Comparison of ENCODE assay signal across 9 mouse cellular contexts in the genomic region with DNA sequence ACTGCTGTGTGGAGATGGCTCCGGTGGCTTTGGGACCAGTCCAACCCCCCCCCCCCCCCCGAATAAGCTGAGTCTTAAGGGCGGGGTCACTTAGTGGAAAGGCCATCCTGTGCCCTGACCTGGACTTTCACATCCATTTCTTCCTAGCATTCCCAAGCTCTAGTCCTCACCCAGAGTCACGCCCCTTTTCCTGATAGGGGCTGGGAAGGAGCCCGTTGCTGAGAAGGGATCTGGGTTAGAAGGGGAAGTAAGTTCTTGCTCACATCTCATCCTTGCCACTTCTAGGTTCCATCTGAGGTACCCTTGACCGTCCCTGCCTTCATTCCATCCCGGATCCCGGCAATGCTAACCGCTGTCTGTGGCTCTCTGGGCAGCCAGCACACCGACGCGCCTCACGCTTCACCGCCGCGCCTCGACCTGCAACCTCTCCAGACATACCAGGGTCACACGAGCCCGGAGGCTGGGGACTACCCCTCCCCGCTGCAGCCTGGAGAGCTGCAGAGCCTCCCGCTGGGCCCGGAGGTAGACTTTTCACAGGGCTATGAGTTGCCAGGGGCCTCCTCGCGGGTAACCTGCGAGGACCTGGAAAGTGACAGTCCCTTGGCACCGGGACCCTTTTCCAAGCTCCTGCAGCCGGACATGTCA. TPM values are rescaled to one million over a fixed set of nuclear protein-coding genes. Genes with fewer than 3 reads are reported as not detected.
DNase-seq lines count a peak whose midpoint lies in the region; ATAC-seq and TF ChIP-seq lines count a peak whose summit lies in the region.
"Had no signal": no experiment of that assay in that cellular context is flagged by ENCODE, and none has a peak within 500 bp of the region (broad histone marks: within the 10 kb centered on the region; RNA-seq: fewer than 3 reads in every experiment).

No protein-coding gene starts in this region.

- H3K36me3 ChIP-seq in heart, embryonic 15.5 days: no peaks in the 10 kb centered on the region
- H3K36me3 ChIP-seq in ES-E14 (ENCODE audit: control insufficient read depth, insufficient read depth, low read length, poor library complexity, severe bottlenecking): peaks cover 3% of the 10 kb centered on the region; the same call in 1 of the 2 replicates
- H3K36me3 ChIP-seq in hindbrain, embryonic 11.5 days (ENCODE audit: control insufficient read depth, insufficient read depth, low read length): no peaks in the 10 kb centered on the region
- H3K36me3 ChIP-seq in midbrain, embryonic 13.5 days: no peaks in the 10 kb centered on the region

- peak overlapping the region; percentile 91 for H3K4me2 ChIP-seq in heart, embryonic 15.5 days
- peak overlapping the region; percentile 80; the same call in 1 of the 2 replicates for H3K4me2 ChIP-seq in hindbrain, embryonic 11.5 days (replicated peaks; ENCODE audit: low read depth, low read length)
- H3K4me2 ChIP-seq in midbrain, embryonic 13.5 days (replicated peaks): peak overlapping the region; percentile 70

- no peak overlapping the region for H3K27ac ChIP-seq in heart, embryonic 15.5 days
- no peak overlapping the region for H3K27ac ChIP-seq in ES-E14 (ENCODE audit: insufficient read depth, low read depth, low read length, poor library complexity, severe bottlenecking)
- H3K27ac ChIP-seq in hindbrain, embryonic 11.5 days (ENCODE audit: low read depth, low read length): no peak overlapping the region
- H3K27ac ChIP-seq in midbrain, embryonic 13.5 days: no peak overlapping the region

- ATAC-seq in heart, embryonic 15.5 days (replicated peaks; ENCODE audit: insufficient number of reproducible peaks, insufficient read depth, low FRiP score, low read depth): no peak
- peak; percentile 26; the same call in 1 of the 2 replicates for ATAC-seq in hindbrain, embryonic 11.5 days (ENCODE audit: low FRiP score)
- peak; percentile 2; the same call in 1 of the 2 replicates for ATAC-seq in midbrain, embryonic 13.5 days
- no peak for ATAC-seq in erythroid progenitor cell, adult 5-6 weeks (replicated peaks; ENCODE audit: low FRiP score, poor library complexity, severe bottlenecking)

- peaks cover 49% of the 10 kb centered on the region for H3K4me1 ChIP-seq in heart, embryonic 15.5 days (replicated peaks)
- peaks cover 5 to 12% of the 10 kb centered on the region in 2 experiments; a peak in 3 of 4 replicates for H3K4me1 ChIP-seq in ES-E14 (ENCODE audit: control insufficient read depth in 2 of 2, insufficient read depth in 2 of 2, low read length in 2 of 2, poor library complexity in 1 of 2)
- H3K4me1 ChIP-seq in hindbrain, embryonic 11.5 days (replicated peaks; ENCODE audit: control insufficient read depth, insufficient read depth, low read length): peaks cover 22% of the 10 kb centered on the region
- H3K4me1 ChIP-seq in midbrain, embryonic 13.5 days (replicated peaks): peaks cover 39% of the 10 kb centered on the region

- H3K9ac ChIP-seq in heart, embryonic 15.5 days: no peak overlapping the region
- H3K9ac ChIP-seq in ES-E14 (ENCODE audit: insufficient read depth, low read depth, low read length, poor library complexity, severe bottlenecking): peak overlapping the region; percentile 8; the same call in 1 of the 2 replicates
- H3K9ac ChIP-seq in hindbrain, embryonic 11.5 days (ENCODE audit: low read depth, low read length): no peak overlapping the region; the same call in 1 of the 2 replicates
- no peak overlapping the region; the same call in 1 of the 2 replicates for H3K9ac ChIP-seq in midbrain, embryonic 13.5 days (replicated peaks)

- in situ Hi-C loops in ES-E14 (cut with MboI; ENCODE audit: low sequenced_read_pairs in 2 of 2, unreplicated experiment in 2 of 2): no loop called here

- WGBS in heart, embryonic 15.5 days: under 1% methylated on average over 27 of the region's 27 CpGs
- under 1% methylated on average over 26 of the region's 27 CpGs for WGBS in hindbrain, embryonic 11.5 days
- under 1% methylated on average over 27 of the region's 27 CpGs for WGBS in midbrain, embryonic 13.5 days

- DNase-seq in heart, adult 11 months: no peak
- DNase-seq in ES-E14 (ENCODE audit: low read depth, low spot score): no peak
- DNase-seq in hindbrain, embryonic 11.5 days (ENCODE audit: low spot score): no peak
- no peak for DNase-seq in ovary, adult 18-20 months (ENCODE audit: low spot score)
- DNase-seq in layer of hippocampus, postnatal 10 days (ENCODE audit: low spot score in 2 of 2): no peak

- H3K4me3 ChIP-seq in heart, embryonic 15.5 days: peak overlapping the region; percentile 56
- peak overlapping the region; percentile 75 to 82 for H3K4me3 ChIP-seq in ES-E14 (ENCODE audit: insufficient read depth in 1 of 2, low read depth in 1 of 2, low read length in 2 of 2, poor library complexity in 1 of 2, severe bottlenecking in 1 of 2)
- H3K4me3 ChIP-seq in hindbrain, embryonic 11.5 days (ENCODE audit: low read depth, low read length): peak overlapping the region; percentile 45
- peak overlapping the region; percentile 47 for H3K4me3 ChIP-seq in midbrain, embryonic 13.5 days (replicated peaks)

- H3K27me3 ChIP-seq in heart, embryonic 15.5 days: peaks cover 92% of the 10 kb centered on the region
- H3K27me3 ChIP-seq in hindbrain, embryonic 11.5 days (ENCODE audit: control insufficient read depth, insufficient read depth, low read length): peaks cover 75% of the 10 kb centered on the region
- H3K27me3 ChIP-seq in midbrain, embryonic 13.5 days: peaks cover 91% of the 10 kb centered on the region

- H3K9me3 ChIP-seq in heart, embryonic 15.5 days (replicated peaks): no peaks in the 10 kb centered on the region
- no peaks in the 10 kb centered on the region for H3K9me3 ChIP-seq in ES-E14 (ENCODE audit: control insufficient read depth, insufficient read depth, low read depth, low read length)
- no peaks in the 10 kb centered on the region for H3K9me3 ChIP-seq in hindbrain, embryonic 11.5 days (ENCODE audit: control insufficient read depth, low read length)
- H3K9me3 ChIP-seq in midbrain, embryonic 13.5 days: no peaks in the 10 kb centered on the region

TF ChIP-seq in ES-E14, 5 proteins besides CTCF, POLR2A, EP300 and RAD21:
- TF ChIP-seq HCFC1 (IDR thresholded peaks at IDR 0.05; ENCODE audit: borderline replicate concordance, insufficient read depth, low read length) (no peak), ZNF384 (IDR thresholded peaks at IDR 0.05; ENCODE audit: low read depth, low read length) (no peak), CHD2 (IDR thresholded peaks at IDR 0.05; ENCODE audit: low read depth, low read length) (no peak), ZC3H11A (IDR thresholded peaks at IDR 0.05; ENCODE audit: borderline replicate concordance, low read depth, low read length) (no peak), MAFK (IDR thresholded peaks at IDR 0.05; ENCODE audit: insufficient read depth, low read depth, low read length) (no peak)

RNA-seq across cellular contexts. Expression of a gene that starts 8.0 kb away (rescaled TPM):
- 0.09 and 0.15 TPM in 2 replicates for polyA plus RNA-seq in heart, embryonic 15.5 days (2015; fragmentation: Nextera tagmentation; extraction: Ambion mirVana)
- total RNA-seq in ES-E14 (2012; rRNA removed): 3.2 and 5.0 TPM in 2 replicates
- polyA plus RNA-seq in hindbrain, embryonic 11.5 days (2014; fragmentation: Nextera tagmentation; extraction: Ambion mirVana): 0.07 TPM in 1 of 2 replicates, not detected in the other
- 0.07 and 0.13 TPM in 2 replicates for polyA plus RNA-seq in midbrain, embryonic 13.5 days (2015; fragmentation: Nextera tagmentation; extraction: Ambion mirVana)
- not detected in 2 replicates for total RNA-seq in erythroid progenitor cell, adult 5-6 weeks (2015; ENCODE audit: low replicate concordance)
- total RNA-seq in erythroid progenitor cell, adult 5-6 weeks (2017; ENCODE audit: low replicate concordance): not detected in 2 replicates
- total RNA-seq in layer of hippocampus, postnatal 10 days (2021): 1 to 10 TPM; 1.4 TPM

RNA-seq across cellular contexts. Expression of a gene that starts 8.5 kb away (rescaled TPM):
- polyA plus RNA-seq in heart, embryonic 15.5 days (2015; fragmentation: Nextera tagmentation; extraction: Ambion mirVana): 14.7 and 20.3 TPM in 2 replicates
- total RNA-seq in ES-E14 (2012; rRNA removed): 16.5 and 22.2 TPM in 2 replicates
- polyA plus RNA-seq in hindbrain, embryonic 11.5 days (2014; fragmentation: Nextera tagmentation; extraction: Ambion mirVana): 19.4 and 21.7 TPM in 2 replicates
- 18.4 and 18.6 TPM in 2 replicates for polyA plus RNA-seq in midbrain, embryonic 13.5 days (2015; fragmentation: Nextera tagmentation; extraction: Ambion mirVana)
- total RNA-seq in erythroid progenitor cell, adult 5-6 weeks (2015; ENCODE audit: low replicate concordance): not detected in 2 replicates
- not detected in 2 replicates for total RNA-seq in erythroid progenitor cell, adult 5-6 weeks (2017; ENCODE audit: low replicate concordance)
- 1 to 10 TPM; 5.2 to 6.3 TPM for total RNA-seq in layer of hippocampus, postnatal 10 days (2021)

RNA-seq across cellular contexts. Expression of a gene that starts 20.0 kb away (rescaled TPM):
- polyA plus RNA-seq in heart, embryonic 15.5 days (2015; fragmentation: Nextera tagmentation; extraction: Ambion mirVana): 0.72 and 1.1 TPM in 2 replicates
- total RNA-seq in ES-E14 (2012; rRNA removed): 0.42 and 0.54 TPM in 2 replicates
- polyA plus RNA-seq in hindbrain, embryonic 11.5 days (2014; fragmentation: Nextera tagmentation; extraction: Ambion mirVana): 5.3 and 7.0 TPM in 2 replicates
- 2.5 and 3.2 TPM in 2 replicates for polyA plus RNA-seq in midbrain, embryonic 13.5 days (2015; fragmentation: Nextera tagmentation; extraction: Ambion mirVana)
- not detected in 2 replicates for total RNA-seq in erythroid progenitor cell, adult 5-6 weeks (2015; ENCODE audit: low replicate concordance)
- total RNA-seq in erythroid progenitor cell, adult 5-6 weeks (2017; ENCODE audit: low replicate concordance): not detected in 2 replicates
- total RNA-seq in layer of hippocampus, postnatal 10 days (2021): 1 to 10 TPM in 1 of 2 experiments, under 1 TPM in 1; 0.83 to 1.6 TPM
- total RNA-seq: hematopoietic stem cell, adult 5-6 weeks had no signal

RNA-seq across cellular contexts. Expression of a gene that starts 20.1 kb away (rescaled TPM):
- polyA plus RNA-seq in heart, embryonic 15.5 days (2015; fragmentation: Nextera tagmentation; extraction: Ambion mirVana): 61.1 and 67.3 TPM in 2 replicates
- 55.3 and 70.3 TPM in 2 replicates for total RNA-seq in ES-E14 (2012; rRNA removed)
- 79.4 and 80.3 TPM in 2 replicates for polyA plus RNA-seq in hindbrain, embryonic 11.5 days (2014; fragmentation: Nextera tagmentation; extraction: Ambion mirVana)
- polyA plus RNA-seq in midbrain, embryonic 13.5 days (2015; fragmentation: Nextera tagmentation; extraction: Ambion mirVana): 58.2 and 62.0 TPM in 2 replicates
- 5.0 and 15.5 TPM in 2 replicates for total RNA-seq in erythroid progenitor cell, adult 5-6 weeks (2015; ENCODE audit: low replicate concordance)
- total RNA-seq in erythroid progenitor cell, adult 5-6 weeks (2017; ENCODE audit: low replicate concordance): 4.6 and 5.3 TPM in 2 replicates
- total RNA-seq in layer of hippocampus, postnatal 10 days (2021): 10 to 100 TPM; 74.4 to 76.7 TPM

RNA-seq across cellular contexts. Expression of a gene that starts 29.2 kb away (rescaled TPM):
- 4.4 and 8.5 TPM in 2 replicates for polyA plus RNA-seq in heart, embryonic 15.5 days (2015; fragmentation: Nextera tagmentation; extraction: Ambion mirVana)
- total RNA-seq in ES-E14 (2012; rRNA removed): 6.6 and 7.2 TPM in 2 replicates
- polyA plus RNA-seq in hindbrain, embryonic 11.5 days (2014; fragmentation: Nextera tagmentation; extraction: Ambion mirVana): 4.2 and 6.1 TPM in 2 replicates
- 11.3 and 11.8 TPM in 2 replicates for polyA plus RNA-seq in midbrain, embryonic 13.5 days (2015; fragmentation: Nextera tagmentation; extraction: Ambion mirVana)
- total RNA-seq in erythroid progenitor cell, adult 5-6 weeks (2015; ENCODE audit: low replicate concordance): 1.3 and 2.9 TPM in 2 replicates
- total RNA-seq in erythroid progenitor cell, adult 5-6 weeks (2017; ENCODE audit: low replicate concordance): 1.4 and 22.7 TPM in 2 replicates
- total RNA-seq in layer of hippocampus, postnatal 10 days (2021): 10 to 100 TPM; 12.9 to 13.5 TPM

Comparison
In these comparisons a context has a peak if more than half of its experiments do, and no peak if none do; other contexts are left out.
1. ATAC-seq: peak in hindbrain, embryonic 11.5 days (single experiment) and midbrain, embryonic 13.5 days (single experiment); none in heart, embryonic 15.5 days (single experiment) and erythroid progenitor cell, adult 5-6 weeks (single experiment).
2. RNA of a gene that starts 8.5 kb away (total RNA-seq): 16.5 to 22.2 TPM in ES-E14 and 5.2 to 6.3 TPM in layer of hippocampus, postnatal 10 days; not detected in erythroid progenitor cell, adult 5-6 weeks; every median in the first group is over 4 times any median in the second.
3. Peak in every context shown above with its lines, with median percentiles within 50 percentile points of each other: H3K4me2 ChIP-seq and H3K4me3 ChIP-seq.